Mouse (Mus musculus): ENCODE data around the gene Gm49396. TPM values are rescaled to one million over a fixed set of nuclear protein-coding genes. Genes with fewer than 3 reads are reported as not detected.

Gm49396 gene
- polyA plus RNA-seq (2015; fragmentation: Nextera tagmentation; extraction: Ambion mirVana), result 18.2 and 18.9 TPM in 2 replicates

GRCm38 (mm10) chr7:30563117-30563905 is at the start of gene Gm49396, which contains the start of the genes U2af1l4 and Psenen:
Gene Gm49396, plus strand, starts transcription at chr7:30563344.
Gene U2af1l4, plus strand, starts transcription at chr7:30563301.
Gene Psenen, minus strand, starts transcription at chr7:30563627.
- Histone ChIP-seq H3K9me3 (ENCODE audit: low read length) (no peaks in the 10 kb centered on the region), H3K27ac (ENCODE audit: low read length) (peak within 1 kb of the TSS; percentile 99), H3K27me3 (ENCODE audit: insufficient read depth, low read length) (no peaks in the 10 kb centered on the region), H3K36me3 (ENCODE audit: insufficient read depth, low read length) (peaks cover 29% of the 10 kb centered on the region), H3K4me1 (ENCODE audit: insufficient read depth, low read length) (peaks cover 13% of the 10 kb centered on the region), H3K9ac (replicated peaks; ENCODE audit: low read length) (peak within 1 kb of the TSS; percentile 89), H3K4me2 (replicated peaks; ENCODE audit: low read depth, low read length) (peak within 1 kb of the TSS; percentile 78), H3K4me3 (ENCODE audit: low read length) (peak within 1 kb of the TSS; percentile 82)
- peak; percentile 86 for ATAC-seq (ENCODE audit: low FRiP score, low TSS enrichment)
- WGBS, result under 1% methylated on average over 44 of the region's 45 CpGs

GRCm38 (mm10) chr7:30515003-30515760 is 48.0 kb upstream of the Gm49396 start:
- H3K4me1 ChIP-seq (ENCODE audit: insufficient read depth, low read length), result peaks cover 3% of the 10 kb centered on the region; the same call in 1 of the 2 replicates
- H3K4me2 ChIP-seq (replicated peaks; ENCODE audit: low read depth, low read length), result 0 out of 2 replicates have a peak overlapping the region, but pooled peaks have one; percentile 8
- H3K9ac ChIP-seq (replicated peaks; ENCODE audit: low read length), result no peak overlapping the region
- no peak overlapping the region for H3K27ac ChIP-seq (ENCODE audit: low read length)
- 56% methylated on average over 24 of the region's 24 CpGs for WGBS
- H3K9me3 ChIP-seq (ENCODE audit: low read length), result no peaks in the 10 kb centered on the region
- no peak overlapping the region for H3K4me3 ChIP-seq (ENCODE audit: low read length)
- ATAC-seq (ENCODE audit: low FRiP score, low TSS enrichment), result no peak
- no peaks in the 10 kb centered on the region for H3K36me3 ChIP-seq (ENCODE audit: insufficient read depth, low read length)
- no peaks in the 10 kb centered on the region for H3K27me3 ChIP-seq (ENCODE audit: insufficient read depth, low read length)

GRCm38 (mm10) chr7:30518325-30518724 is 44.8 kb upstream of the Gm49396 start:
- Histone ChIP-seq H3K27ac (ENCODE audit: low read length) (no peak overlapping the region), H3K4me2 (replicated peaks; ENCODE audit: low read depth, low read length) (no peak overlapping the region), H3K4me3 (ENCODE audit: low read length) (no peak overlapping the region), H3K4me1 (ENCODE audit: insufficient read depth, low read length) (peaks cover 17% of the 10 kb centered on the region), H3K27me3 (ENCODE audit: insufficient read depth, low read length) (no peaks in the 10 kb centered on the region), H3K36me3 (ENCODE audit: insufficient read depth, low read length) (peaks cover 3% of the 10 kb centered on the region; the same call in 1 of the 2 replicates), H3K9ac (replicated peaks; ENCODE audit: low read length) (no peak overlapping the region), H3K9me3 (ENCODE audit: low read length) (no peaks in the 10 kb centered on the region)
- ATAC-seq (ENCODE audit: low FRiP score, low TSS enrichment), result no peak
- 43% methylated on average over 8 of the region's 8 CpGs for WGBS

- Histone ChIP-seq H3K4me3 (ENCODE audit: low read length) (no peak overlapping the region), H3K27ac (ENCODE audit: low read length) (no peak overlapping the region; the same call in 1 of the 2 replicates), H3K4me1 (ENCODE audit: insufficient read depth, low read length) (peaks cover 23% of the 10 kb centered on the region), H3K9me3 (ENCODE audit: low read length) (no peaks in the 10 kb centered on the region), H3K36me3 (ENCODE audit: insufficient read depth, low read length) (peaks cover 17% of the 10 kb centered on the region), H3K4me2 (replicated peaks; ENCODE audit: low read depth, low read length) (no peak overlapping the region), H3K9ac (replicated peaks; ENCODE audit: low read length) (no peak overlapping the region), H3K27me3 (ENCODE audit: insufficient read depth, low read length) (no peaks in the 10 kb centered on the region)
- WGBS, result 51% methylated on average over 4 of the region's 4 CpGs
- ATAC-seq (ENCODE audit: low FRiP score, low TSS enrichment), result peak; percentile 17
These were observed 42.7 kb upstream of the Gm49396 start for GRCm38 (mm10) chr7:30520396-30520795.

GRCm38 (mm10) chr7:30520856-30521255 is 42.3 kb upstream of the Gm49396 start:
- peaks cover 17% of the 10 kb centered on the region for H3K36me3 ChIP-seq (ENCODE audit: insufficient read depth, low read length)
- H3K27me3 ChIP-seq (ENCODE audit: insufficient read depth, low read length), result no peaks in the 10 kb centered on the region
- WGBS, result 76% methylated on average over 5 of the region's 5 CpGs
- H3K9ac ChIP-seq (replicated peaks; ENCODE audit: low read length), result no peak overlapping the region
- no peak overlapping the region for H3K4me3 ChIP-seq (ENCODE audit: low read length)
- H3K4me2 ChIP-seq (replicated peaks; ENCODE audit: low read depth, low read length), result no peak overlapping the region
- no peaks in the 10 kb centered on the region for H3K9me3 ChIP-seq (ENCODE audit: low read length)
- no peak overlapping the region for H3K27ac ChIP-seq (ENCODE audit: low read length)
- peaks cover 25% of the 10 kb centered on the region for H3K4me1 ChIP-seq (ENCODE audit: insufficient read depth, low read length)
- ATAC-seq (ENCODE audit: low FRiP score, low TSS enrichment), result no peak

GRCm38 (mm10) chr7:30522871-30523270 is 40.3 kb upstream of the Gm49396 start:
- Histone ChIP-seq H3K4me2 (replicated peaks; ENCODE audit: low read depth, low read length) (0 out of 2 replicates have a peak overlapping the region, but pooled peaks have one; percentile 7), H3K9ac (replicated peaks; ENCODE audit: low read length) (0 out of 2 replicates have a peak overlapping the region, but pooled peaks have one; percentile 31), H3K36me3 (ENCODE audit: insufficient read depth, low read length) (peaks cover 19% of the 10 kb centered on the region), H3K27me3 (ENCODE audit: insufficient read depth, low read length) (no peaks in the 10 kb centered on the region), H3K27ac (ENCODE audit: low read length) (peak overlapping the region; percentile 53; the same call in 1 of the 2 replicates), H3K9me3 (ENCODE audit: low read length) (no peaks in the 10 kb centered on the region), H3K4me1 (ENCODE audit: insufficient read depth, low read length) (peaks cover 38% of the 10 kb centered on the region), H3K4me3 (ENCODE audit: low read length) (no peak overlapping the region)
- WGBS, result 52% methylated on average over 9 of the region's 10 CpGs
- peak; percentile 24; the same call in 1 of the 2 replicates for ATAC-seq (ENCODE audit: low FRiP score, low TSS enrichment)

GRCm38 (mm10) chr7:30524487-30524886 is 38.7 kb upstream of the Gm49396 start:
- H3K27ac ChIP-seq (ENCODE audit: low read length), result no peak overlapping the region
- WGBS, result 85% methylated on average over 6 of the region's 6 CpGs
- no peak overlapping the region for H3K9ac ChIP-seq (replicated peaks; ENCODE audit: low read length)
- no peak overlapping the region for H3K4me3 ChIP-seq (ENCODE audit: low read length)
- ATAC-seq (ENCODE audit: low FRiP score, low TSS enrichment), result no peak
- no peaks in the 10 kb centered on the region for H3K9me3 ChIP-seq (ENCODE audit: low read length)
- H3K4me2 ChIP-seq (replicated peaks; ENCODE audit: low read depth, low read length), result no peak overlapping the region
- no peaks in the 10 kb centered on the region for H3K27me3 ChIP-seq (ENCODE audit: insufficient read depth, low read length)
- peaks cover 38% of the 10 kb centered on the region for H3K4me1 ChIP-seq (ENCODE audit: insufficient read depth, low read length)
- H3K36me3 ChIP-seq (ENCODE audit: insufficient read depth, low read length), result peaks cover 35% of the 10 kb centered on the region

GRCm38 (mm10) chr7:30525954-30526353 is 37.2 kb upstream of the Gm49396 start:
- Histone ChIP-seq H3K9me3 (ENCODE audit: low read length) (no peaks in the 10 kb centered on the region), H3K9ac (replicated peaks; ENCODE audit: low read length) (peak overlapping the region; percentile 60), H3K4me1 (ENCODE audit: insufficient read depth, low read length) (peaks cover 30% of the 10 kb centered on the region), H3K36me3 (ENCODE audit: insufficient read depth, low read length) (peaks cover 49% of the 10 kb centered on the region), H3K27me3 (ENCODE audit: insufficient read depth, low read length) (no peaks in the 10 kb centered on the region), H3K4me3 (ENCODE audit: low read length) (peak overlapping the region; percentile 17), H3K4me2 (replicated peaks; ENCODE audit: low read depth, low read length) (peak overlapping the region; percentile 38), H3K27ac (ENCODE audit: low read length) (peak overlapping the region; percentile 76)
- WGBS, result 16% methylated on average over 10 of the region's 10 CpGs
- ATAC-seq (ENCODE audit: low FRiP score, low TSS enrichment), result peak; percentile 67

GRCm38 (mm10) chr7:30526399-30526798 is 36.7 kb upstream of the Gm49396 start:
- peak; percentile 7; the same call in 1 of the 2 replicates for ATAC-seq (ENCODE audit: low FRiP score, low TSS enrichment)
- Histone ChIP-seq H3K27ac (ENCODE audit: low read length) (peak overlapping the region; percentile 76), H3K36me3 (ENCODE audit: insufficient read depth, low read length) (peaks cover 52% of the 10 kb centered on the region), H3K9me3 (ENCODE audit: low read length) (no peaks in the 10 kb centered on the region), H3K4me3 (ENCODE audit: low read length) (peak overlapping the region; percentile 17), H3K27me3 (ENCODE audit: insufficient read depth, low read length) (no peaks in the 10 kb centered on the region), H3K9ac (replicated peaks; ENCODE audit: low read length) (peak overlapping the region; percentile 60), H3K4me1 (ENCODE audit: insufficient read depth, low read length) (peaks cover 30% of the 10 kb centered on the region), H3K4me2 (replicated peaks; ENCODE audit: low read depth, low read length) (peak overlapping the region; percentile 38)
- WGBS, result 15% methylated on average over 17 of the region's 17 CpGs

All from kidney, embryonic 16.5 days (tissue).